Mouse (Mus musculus): ENCODE data around the gene Glipr1l3.
"Not testable (repeated sequence)": the region's sequence is repeated elsewhere in the genome, so short reads cannot be mapped to it uniquely, and the experiment has no call there.

Gene Glipr1l3

DNA sequence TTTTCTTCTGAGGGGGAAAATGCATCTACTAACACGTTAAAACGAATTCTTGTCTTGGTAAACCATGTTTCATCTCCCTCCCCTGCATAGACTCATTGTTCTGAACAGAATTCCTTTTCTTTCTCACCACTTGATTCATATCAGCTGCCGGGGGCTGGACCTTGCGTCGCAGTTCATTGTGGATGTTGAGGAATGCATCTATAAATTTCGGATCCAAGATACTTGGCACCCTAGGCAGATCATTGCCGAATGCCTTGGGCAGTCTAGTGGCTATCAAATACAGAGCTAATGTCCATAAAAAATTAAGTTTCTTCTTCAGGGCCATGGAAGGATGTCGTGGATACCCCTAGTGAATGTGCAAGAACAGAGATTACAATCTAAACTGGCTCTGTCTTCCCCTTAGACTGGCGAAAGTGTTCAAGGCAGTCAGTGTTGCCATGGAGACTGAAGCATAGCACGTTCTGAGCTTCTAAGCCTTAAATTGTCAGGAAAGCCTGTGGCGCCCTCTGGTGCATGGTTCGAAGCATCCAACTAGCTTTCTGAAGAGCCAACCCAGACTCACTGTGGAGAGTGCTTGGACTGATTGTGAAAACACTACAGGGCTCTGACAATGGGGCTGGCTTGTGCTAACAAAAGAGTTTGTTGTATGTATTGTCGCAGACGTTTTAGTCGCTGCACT lies at the start of gene Glipr1l3:
TSS of gene Glipr1l3 (minus strand) at position 446 of the 679 bp plus-strand sequence.
- peak; percentile 70 for DNase-seq (ENCODE audit: low read depth, low spot score)

DNA sequence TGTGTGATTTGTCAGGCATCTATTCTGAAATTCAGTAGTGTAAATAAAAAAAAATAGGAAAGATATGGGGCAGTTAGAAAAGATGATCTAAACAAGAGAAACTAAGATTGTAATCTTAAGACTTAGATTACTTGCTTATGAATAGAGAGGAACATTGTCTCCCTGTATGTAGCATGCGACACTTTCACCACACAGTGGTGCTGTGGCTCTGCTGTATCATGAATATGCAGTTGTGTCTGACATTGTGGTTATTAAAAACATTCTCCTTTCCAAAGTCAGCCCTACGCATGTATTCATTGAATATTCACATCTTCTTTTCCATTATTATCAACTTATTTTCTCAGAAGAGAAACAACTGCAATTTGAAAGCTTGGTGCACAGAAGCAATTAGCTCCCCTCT lies 43.3 kb upstream of the Glipr1l3 start:
- DNase-seq (ENCODE audit: low read depth, low spot score): no peak

DNA sequence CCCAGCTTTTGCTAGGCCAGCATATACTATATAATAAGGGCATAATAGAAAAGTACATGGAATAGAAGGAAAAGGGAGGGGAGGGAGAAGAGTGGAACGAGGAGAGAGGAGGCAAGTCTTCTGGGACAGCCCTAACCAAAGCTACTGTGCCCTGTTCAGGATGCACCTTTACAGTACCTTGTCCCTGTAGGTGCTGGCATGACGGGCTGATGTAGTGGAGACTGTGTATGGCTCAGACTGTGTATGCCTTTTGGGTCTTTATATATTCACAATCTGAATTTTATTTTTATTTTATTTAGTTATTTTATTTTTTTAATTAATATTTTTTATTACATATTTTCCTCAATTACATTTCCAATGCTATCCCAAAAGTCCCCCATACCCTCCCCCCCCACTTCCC lies 33.8 kb upstream of the Glipr1l3 start:
- not testable (repeated sequence) for DNase-seq (ENCODE audit: low read depth, low spot score)

DNA sequence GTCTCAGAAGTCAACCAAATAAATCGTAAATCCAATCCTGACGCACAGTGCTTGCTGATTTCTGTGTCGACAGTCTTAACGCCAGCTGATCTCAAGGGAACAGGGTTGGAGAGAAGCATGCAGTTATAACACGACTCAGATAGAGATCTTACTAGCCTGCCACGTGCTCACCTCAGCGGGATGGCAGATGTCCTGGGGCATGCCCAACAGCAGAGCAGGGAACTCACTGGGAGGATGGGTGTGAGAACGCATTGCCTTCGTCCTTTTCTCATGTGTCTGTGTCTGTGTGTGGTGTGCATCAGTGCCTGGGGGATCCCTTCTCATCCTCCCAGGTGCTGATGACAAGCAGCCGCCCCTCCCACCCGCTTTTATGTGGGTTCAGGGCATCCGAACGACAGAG lies 16.9 kb upstream of the Glipr1l3 start:
- not testable (repeated sequence) for DNase-seq (ENCODE audit: low read depth, low spot score)

DNA sequence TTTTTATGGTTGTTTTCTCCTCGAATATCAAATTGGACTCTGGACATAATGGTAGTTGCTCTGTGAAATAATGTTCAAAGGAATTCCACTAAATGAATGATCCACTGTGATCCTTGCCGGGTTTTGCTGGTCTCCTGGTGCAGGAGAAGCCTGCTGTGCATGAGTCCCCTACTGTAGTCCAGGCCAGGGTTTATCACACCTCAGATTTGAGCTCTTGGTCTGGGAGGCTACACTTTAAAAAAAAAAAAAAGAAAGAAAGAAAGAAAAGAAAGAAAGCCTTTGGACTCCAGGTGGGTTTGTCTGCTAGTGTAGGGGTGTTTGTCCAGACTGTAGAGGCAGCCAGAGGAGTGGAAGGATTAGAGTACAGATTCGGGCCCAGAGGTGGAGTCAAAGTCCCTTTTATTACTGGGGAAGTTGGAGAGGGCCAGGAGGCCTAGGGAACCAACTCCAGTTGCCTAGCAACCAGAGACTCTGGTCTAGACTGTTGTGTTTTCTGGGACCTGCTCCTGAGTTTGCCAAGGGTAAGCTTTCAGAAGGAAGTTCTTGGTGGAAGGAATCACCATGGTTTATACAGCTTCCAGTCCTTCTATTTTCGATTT lies 3.1 kb upstream of the Glipr1l3 start, which contains the start of gene Caps2:
TSS of gene Caps2 (plus strand) at position 454 of the 599 bp plus-strand sequence.
- DNase-seq (ENCODE audit: low read depth, low spot score): peak; percentile 9

DNA sequence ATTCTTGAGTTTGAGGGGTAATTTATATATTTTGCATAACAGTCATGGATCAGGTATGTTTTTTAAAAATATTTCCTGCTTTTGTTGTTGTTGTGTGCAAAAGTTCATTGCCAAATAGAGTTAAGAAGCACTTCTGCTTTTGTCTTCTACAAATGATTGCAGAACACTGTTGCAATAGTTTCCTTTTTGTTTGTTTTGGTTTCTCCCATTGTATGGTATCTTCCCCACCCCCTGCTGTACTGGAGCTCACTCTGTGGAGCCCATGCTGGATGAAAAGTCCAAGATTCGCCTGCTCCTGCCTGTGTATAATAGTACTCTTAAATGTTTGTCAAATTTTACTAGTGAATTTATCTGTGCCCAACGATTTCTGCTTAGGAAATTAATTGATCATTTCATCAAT lies 20.3 kb downstream of the Glipr1l3 start:
- DNase-seq (ENCODE audit: low read depth, low spot score): no peak

DNA sequence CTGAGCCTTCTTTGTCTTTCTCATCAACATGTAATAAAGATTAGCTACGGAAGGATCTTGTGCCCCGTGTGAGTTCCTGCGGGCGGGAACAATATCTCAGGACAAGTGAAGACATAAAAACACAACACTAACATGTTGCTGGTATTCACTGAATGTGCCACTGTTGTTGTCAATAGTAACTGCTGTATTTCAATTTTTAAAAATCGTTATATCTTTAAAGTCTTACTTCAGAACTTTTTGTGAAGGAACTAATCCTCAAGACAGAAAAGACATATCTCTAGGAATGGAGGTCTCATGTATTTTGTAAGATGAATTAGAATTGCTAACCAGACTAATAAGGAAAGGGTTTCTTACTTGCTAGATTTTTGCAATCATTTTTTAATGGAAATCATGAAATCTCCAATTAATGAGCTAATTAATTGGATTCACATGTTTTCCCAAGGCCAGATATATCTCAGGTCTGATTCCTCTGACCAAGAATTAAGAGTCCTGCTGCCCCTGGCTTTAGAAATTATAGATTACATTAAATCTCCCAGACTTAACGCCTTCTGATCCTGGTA lies 21.2 kb downstream of the Glipr1l3 start:
- DNase-seq (ENCODE audit: low read depth, low spot score): no peak

DNA sequence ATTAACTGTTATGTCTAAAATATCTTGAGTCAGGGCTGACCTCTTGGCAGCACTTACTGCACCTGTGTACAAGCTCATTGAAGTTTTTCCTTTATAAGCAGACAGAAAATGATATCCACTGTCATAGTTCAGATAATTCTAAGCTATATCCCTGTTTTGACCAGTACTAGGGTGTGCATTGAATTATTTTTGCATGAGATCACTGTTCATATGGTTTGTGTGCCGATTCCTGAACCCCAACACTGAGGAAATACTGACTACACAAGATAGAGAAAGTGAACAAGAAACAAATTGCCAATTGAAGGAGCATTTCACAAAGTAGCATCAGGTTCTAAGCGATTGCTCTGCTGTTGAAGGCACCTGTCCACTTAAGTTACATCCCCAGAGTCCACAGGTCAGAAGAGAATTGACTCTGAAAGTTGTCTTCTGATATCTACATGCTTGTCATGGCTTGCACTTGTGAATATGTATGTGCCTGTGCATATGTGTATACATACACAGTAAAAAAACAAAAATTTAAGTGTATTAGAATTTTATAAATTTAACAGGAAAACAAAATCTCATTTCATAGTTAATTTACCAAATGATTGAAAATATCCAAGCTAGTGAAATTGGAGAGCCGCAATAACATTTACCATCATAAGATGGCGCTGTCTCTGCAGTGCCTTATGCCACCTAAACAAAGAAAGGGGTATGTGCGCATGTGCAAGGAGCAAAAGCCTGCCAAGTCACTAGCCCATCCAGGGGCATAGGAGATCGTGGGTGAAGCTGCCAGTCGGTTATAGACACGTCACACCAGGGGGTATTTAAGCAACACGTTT lies 21.9 kb downstream of the Glipr1l3 start:
- peak; percentile 28 for DNase-seq (ENCODE audit: low read depth, low spot score)

DNA sequence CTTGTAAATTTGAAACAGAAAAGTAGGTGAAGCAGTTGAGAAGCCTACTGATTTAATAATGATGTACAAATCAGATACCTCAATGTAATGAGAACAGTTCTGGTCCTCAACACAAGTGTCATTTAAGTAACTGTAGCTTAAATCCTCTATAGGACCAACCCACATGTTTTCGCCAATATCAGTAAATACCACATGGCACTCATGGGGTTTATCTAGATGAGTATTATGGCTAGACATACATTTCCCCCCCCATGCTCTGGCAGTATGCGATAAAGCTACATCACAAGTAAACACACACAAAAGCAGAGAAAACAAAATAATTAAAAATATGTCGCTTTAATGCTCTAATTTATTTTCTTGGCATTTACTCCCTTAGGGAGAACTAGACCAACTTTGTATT lies 27.9 kb downstream of the Glipr1l3 start:
- DNase-seq (ENCODE audit: low read depth, low spot score): no peak

DNA sequence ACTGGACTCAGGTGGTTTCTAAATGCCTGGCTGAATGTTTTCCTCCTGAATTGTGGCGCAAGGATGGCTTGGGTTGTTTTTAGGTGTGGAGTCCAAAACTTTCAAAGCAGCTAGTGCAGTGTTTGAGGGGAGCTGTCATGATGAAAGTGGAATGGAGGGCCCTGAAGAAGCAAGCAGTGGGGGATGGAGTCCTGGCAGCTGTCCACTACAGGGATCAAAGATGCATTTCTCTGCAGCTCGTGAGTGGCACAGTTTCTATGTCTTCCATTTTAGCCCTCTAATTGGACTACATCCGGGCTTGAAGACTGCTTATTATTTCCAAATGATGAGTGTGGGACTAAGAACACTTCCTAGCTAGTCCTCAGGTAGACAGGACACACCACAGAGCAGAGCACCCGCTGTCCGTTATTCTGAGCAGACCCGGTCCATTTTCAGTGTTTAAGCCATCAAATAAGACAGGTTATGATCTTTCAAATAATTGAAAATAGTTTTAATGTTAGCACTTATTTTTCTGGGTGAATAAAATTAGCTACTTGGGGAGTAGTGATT lies 32.4 kb downstream of the Glipr1l3 start:
- DNase-seq (ENCODE audit: low read depth, low spot score): not testable (repeated sequence)

DNA sequence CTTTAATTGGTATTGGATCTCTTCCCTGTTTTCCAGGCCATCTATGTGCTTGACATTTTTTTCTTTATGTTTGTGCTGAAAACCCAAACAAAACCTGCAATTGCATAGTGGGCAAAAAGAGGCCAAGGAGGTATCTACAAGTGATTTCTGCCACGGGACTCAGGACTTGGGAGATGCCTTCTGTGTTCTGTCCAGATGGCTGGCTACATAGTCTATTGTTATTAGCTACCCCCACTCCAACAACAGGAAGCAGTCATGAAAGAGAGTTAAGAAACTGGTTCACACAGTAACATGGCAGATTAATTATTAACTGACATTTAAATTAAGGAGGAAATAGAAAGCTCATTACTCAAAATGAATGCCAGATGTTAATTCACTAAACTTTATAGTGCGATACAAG lies 35.0 kb downstream of the Glipr1l3 start:
- DNase-seq (ENCODE audit: low read depth, low spot score): not testable (repeated sequence)

DNA sequence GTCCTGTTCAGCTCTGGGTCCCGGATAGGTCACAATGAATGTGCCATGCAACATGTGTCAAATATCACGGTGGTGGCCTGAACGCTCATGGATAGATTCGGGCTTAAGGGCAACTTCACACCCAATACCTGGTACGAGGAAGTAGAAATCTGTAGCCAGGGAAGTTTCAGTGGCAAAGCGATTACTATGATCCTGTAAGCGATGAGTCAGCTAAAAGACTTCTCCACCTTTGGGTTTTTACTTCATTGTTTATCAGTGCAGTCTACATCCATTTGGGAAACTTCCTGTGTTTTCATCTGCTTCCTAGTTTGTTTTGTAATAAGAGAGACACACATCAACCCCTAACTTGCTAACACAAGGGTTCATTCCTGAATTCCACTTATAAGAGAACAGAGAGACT lies 49.7 kb downstream of the Glipr1l3 start:
- DNase-seq (ENCODE audit: low read depth, low spot score): no peak

DNA sequence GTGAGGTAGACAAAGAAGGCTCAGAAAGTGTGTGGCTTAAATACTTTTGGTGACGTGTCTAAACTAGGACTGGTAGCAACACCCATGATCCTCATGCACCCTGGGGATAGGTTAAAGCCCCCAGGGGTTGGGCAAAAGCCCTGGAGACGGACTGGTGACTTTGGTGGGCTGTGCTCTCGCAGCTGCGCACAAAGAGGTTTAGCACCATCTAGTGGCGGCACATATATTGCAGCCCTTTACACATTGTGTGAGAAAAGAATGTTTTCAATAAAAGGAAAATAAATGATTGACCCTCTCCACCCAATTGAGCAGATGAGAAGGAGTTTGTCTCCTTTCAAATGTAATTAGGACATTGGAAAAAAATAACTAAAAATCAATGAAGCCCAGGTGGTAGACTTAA lies 54.3 kb downstream of the Glipr1l3 start:
- DNase-seq (ENCODE audit: low read depth, low spot score): peak; percentile 7

All from WW6 (cell line).